Mouse (Mus musculus): ENCODE data around the gene Gm45208. TPM values are rescaled to one million over a fixed set of nuclear protein-coding genes. Genes with fewer than 3 reads are reported as not detected.

Gene Gm45208
- polyA plus RNA-seq, 1 experiment from 2014 or later: 2.7 TPM

- peak; percentile 91 for DNase-seq (ENCODE audit: low spot score)
- Histone ChIP-seq H3K4me1 (ENCODE audit: insufficient read depth, low read depth, low read length) (no peaks in the 10 kb centered on the region), H3K36me3 (ENCODE audit: insufficient read depth, low read length) (no peaks in the 10 kb centered on the region), H3K4me3 (ENCODE audit: low read depth, low read length) (peak overlapping the region; percentile 10; the same call in 1 of the 2 replicates), H3K27me3 (replicated peaks; ENCODE audit: insufficient read depth, low read length) (no peaks in the 10 kb centered on the region), H3K9me3 (ENCODE audit: low read length) (no peaks in the 10 kb centered on the region), H3K4me2 (replicated peaks; ENCODE audit: low read depth, low read length) (peak overlapping the region; percentile 52), H3K9ac (replicated peaks; ENCODE audit: low read depth) (no peak overlapping the region), H3K27ac (ENCODE audit: low read length) (peak overlapping the region; percentile 14; the same call in 1 of the 2 replicates)
- 17% methylated on average over 26 of the region's 27 CpGs for WGBS
- peak; percentile 96 for ATAC-seq
- TF ChIP-seq EP300 (IDR thresholded peaks at IDR 0.05) (no peak), CTCF (IDR thresholded peaks at IDR 0.05) (peak; percentile 80)
Measured at GRCm38 (mm10) chrX:7679405-7680056, 42.5 kb upstream of the Gm45208 start.

GRCm38 (mm10) chrX:7680057-7680412 lies 42.0 kb upstream of the Gm45208 start:
- no peak for ATAC-seq
- H3K9me3 ChIP-seq (ENCODE audit: low read length): no peaks in the 10 kb centered on the region

DNA sequence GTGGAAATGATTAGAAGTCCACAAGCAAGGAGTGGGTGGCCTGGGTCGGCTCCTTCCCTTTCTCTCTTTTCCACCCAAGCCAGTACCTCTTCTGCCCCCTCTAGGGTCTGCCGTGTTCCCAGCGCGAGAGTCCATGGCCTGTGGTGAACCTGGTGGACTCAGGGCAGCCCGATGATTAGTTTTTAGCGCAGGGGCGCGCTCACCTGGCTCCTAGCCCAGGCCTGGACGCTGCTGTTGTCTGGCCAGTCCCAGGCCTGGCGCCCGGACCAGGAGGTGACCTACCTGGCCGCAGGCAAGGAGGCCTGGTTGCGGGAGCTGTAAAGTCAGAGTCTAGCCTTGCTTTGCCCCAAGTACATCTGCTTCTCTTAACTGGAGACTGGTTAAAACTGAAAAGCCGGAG lies 41.2 kb upstream of the Gm45208 start, which contains the start of gene Magix:
Gene Magix (minus strand): TSS at position 388 of the 400 bp plus-strand sequence.
- H3K9me3 ChIP-seq (ENCODE audit: low read length): no peaks in the 10 kb centered on the region
- H3K4me2 ChIP-seq (replicated peaks; ENCODE audit: low read depth, low read length): peak within 1 kb of the TSS; percentile 52
- TF ChIP-seq CTCF (IDR thresholded peaks at IDR 0.05): no peak
- TF ChIP-seq EP300 (IDR thresholded peaks at IDR 0.05): no peak
- H3K27me3 ChIP-seq (replicated peaks; ENCODE audit: insufficient read depth, low read length): no peaks in the 10 kb centered on the region
- no peaks in the 10 kb centered on the region for H3K4me1 ChIP-seq (ENCODE audit: insufficient read depth, low read depth, low read length)
- DNase-seq (ENCODE audit: low spot score): no peak
- ATAC-seq: no peak
- peak within 1 kb of the TSS; percentile 32; the same call in 1 of the 2 replicates for H3K27ac ChIP-seq (ENCODE audit: low read length)
- WGBS: 61% methylated on average over 13 of the region's 14 CpGs
- H3K9ac ChIP-seq (replicated peaks; ENCODE audit: low read depth): no peak within 1 kb of the TSS
- no peaks in the 10 kb centered on the region for H3K36me3 ChIP-seq (ENCODE audit: insufficient read depth, low read length)
- H3K4me3 ChIP-seq (ENCODE audit: low read depth, low read length): no peak within 1 kb of the TSS; the same call in 1 of the 2 replicates

More at GRCm38 (mm10) chrX:7680057-7680412, 42.0 kb upstream of the Gm45208 start:
- DNase-seq (ENCODE audit: low spot score): no peak
- peak overlapping the region; percentile 52 for H3K4me2 ChIP-seq (replicated peaks; ENCODE audit: low read depth, low read length)
- H3K27ac ChIP-seq (ENCODE audit: low read length): no peak overlapping the region
- no peak overlapping the region; the same call in 1 of the 2 replicates for H3K4me3 ChIP-seq (ENCODE audit: low read depth, low read length)
- H3K27me3 ChIP-seq (replicated peaks; ENCODE audit: insufficient read depth, low read length): no peaks in the 10 kb centered on the region
- no peaks in the 10 kb centered on the region for H3K36me3 ChIP-seq (ENCODE audit: insufficient read depth, low read length)
- H3K9ac ChIP-seq (replicated peaks; ENCODE audit: low read depth): no peak overlapping the region
- TF ChIP-seq CTCF (IDR thresholded peaks at IDR 0.05): no peak
- no peak for TF ChIP-seq EP300 (IDR thresholded peaks at IDR 0.05)
- 27% methylated on average over 10 of the region's 12 CpGs for WGBS
- no peaks in the 10 kb centered on the region for H3K4me1 ChIP-seq (ENCODE audit: insufficient read depth, low read depth, low read length)

DNA sequence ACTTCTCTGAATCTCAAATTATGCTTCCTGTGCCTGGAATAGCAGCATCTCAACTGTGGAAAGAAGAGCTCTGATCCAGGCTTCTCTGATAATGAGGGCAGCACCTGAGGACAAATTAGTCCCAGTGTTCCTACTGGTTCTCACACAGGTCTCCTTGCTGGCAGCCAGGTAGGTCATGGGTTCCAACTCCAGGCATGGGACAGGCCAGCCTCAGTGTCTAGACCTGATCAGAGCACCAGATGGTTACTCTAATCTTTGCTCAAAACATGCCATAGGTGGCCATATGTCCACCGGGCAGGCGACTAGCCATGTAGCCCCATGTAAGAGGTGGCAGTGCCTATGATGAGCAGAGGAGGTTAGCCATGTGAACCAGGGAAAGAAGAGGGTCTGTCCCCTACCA lies 33.7 kb upstream of the Gm45208 start:
- Histone ChIP-seq H3K9ac (replicated peaks; ENCODE audit: low read depth) (no peak overlapping the region), H3K4me3 (ENCODE audit: low read depth, low read length) (no peak overlapping the region), H3K4me1 (ENCODE audit: insufficient read depth, low read depth, low read length) (no peaks in the 10 kb centered on the region), H3K36me3 (ENCODE audit: insufficient read depth, low read length) (no peaks in the 10 kb centered on the region), H3K9me3 (ENCODE audit: low read length) (no peaks in the 10 kb centered on the region), H3K4me2 (replicated peaks; ENCODE audit: low read depth, low read length) (no peak overlapping the region), H3K27me3 (replicated peaks; ENCODE audit: insufficient read depth, low read length) (no peaks in the 10 kb centered on the region), H3K27ac (ENCODE audit: low read length) (no peak overlapping the region)
- DNase-seq (ENCODE audit: low spot score) (no peak), ATAC-seq (no peak)
- TF ChIP-seq CTCF (IDR thresholded peaks at IDR 0.05) (no peak), EP300 (IDR thresholded peaks at IDR 0.05) (no peak)
- 100% methylated on average over 2 of the region's 2 CpGs for WGBS

GRCm38 (mm10) chrX:7690486-7690885 lies 31.6 kb upstream of the Gm45208 start:
- H3K27ac ChIP-seq (ENCODE audit: low read length): no peak overlapping the region
- no peaks in the 10 kb centered on the region for H3K27me3 ChIP-seq (replicated peaks; ENCODE audit: insufficient read depth, low read length)
- H3K4me3 ChIP-seq (ENCODE audit: low read depth, low read length): no peak overlapping the region
- no peak overlapping the region for H3K4me2 ChIP-seq (replicated peaks; ENCODE audit: low read depth, low read length)
- H3K4me1 ChIP-seq (ENCODE audit: insufficient read depth, low read depth, low read length): no peaks in the 10 kb centered on the region
- WGBS: 50% methylated on average over 3 of the region's 3 CpGs
- ATAC-seq (peak; percentile 89), DNase-seq (ENCODE audit: low spot score) (peak; percentile 67)
- H3K9ac ChIP-seq (replicated peaks; ENCODE audit: low read depth): no peak overlapping the region
- no peaks in the 10 kb centered on the region for H3K9me3 ChIP-seq (ENCODE audit: low read length)
- TF ChIP-seq CTCF (IDR thresholded peaks at IDR 0.05) (no peak), EP300 (IDR thresholded peaks at IDR 0.05) (no peak)
- H3K36me3 ChIP-seq (ENCODE audit: insufficient read depth, low read length): no peaks in the 10 kb centered on the region

GRCm38 (mm10) chrX:7692862-7693261 lies 29.2 kb upstream of the Gm45208 start:
- Histone ChIP-seq H3K9me3 (ENCODE audit: low read length) (no peaks in the 10 kb centered on the region), H3K4me2 (replicated peaks; ENCODE audit: low read depth, low read length) (no peak overlapping the region), H3K4me1 (ENCODE audit: insufficient read depth, low read depth, low read length) (no peaks in the 10 kb centered on the region), H3K27me3 (replicated peaks; ENCODE audit: insufficient read depth, low read length) (no peaks in the 10 kb centered on the region), H3K27ac (ENCODE audit: low read length) (no peak overlapping the region), H3K9ac (replicated peaks; ENCODE audit: low read depth) (no peak overlapping the region), H3K36me3 (ENCODE audit: insufficient read depth, low read length) (no peaks in the 10 kb centered on the region), H3K4me3 (ENCODE audit: low read depth, low read length) (no peak overlapping the region)
- no peak for ATAC-seq
- peak; percentile 42 for DNase-seq (ENCODE audit: low spot score)
- WGBS: 27% methylated on average over 4 of the region's 4 CpGs
- peak; percentile 67 for TF ChIP-seq CTCF (IDR thresholded peaks at IDR 0.05)
- TF ChIP-seq EP300 (IDR thresholded peaks at IDR 0.05): no peak

All from lung, postnatal 0 days (tissue).